Mouse (Mus musculus) cerebellum, adult 2 months (tissue): ENCODE data around the gene Ttc39b.

Experiments used
- CTCF ChIP-seq: fragments of 200-500 bp; IDR thresholded peaks from 2 replicates; pipeline ENCODE4 v1.5.1; 2011; ENCODE audit warnings: low read depth, mild to moderate bottlenecking, control low read depth, low read length, moderate library complexity, borderline replicate concordance; ENCODE audit not compliant: insufficient read depth
- POLR2A ChIP-seq: fragments of 200-500 bp; IDR thresholded peaks from 2 replicates; pipeline ENCODE4 v1.6.1; 2011; ENCODE audit warnings: low read length, control low read depth, borderline replicate concordance; ENCODE audit not compliant: insufficient read depth

GRCm38 (mm10) chr4:83253679-83254078, 70.4 kb downstream of the Ttc39b start:
- TF ChIP-seq POLR2A (no peak), CTCF (no peak)
